Mouse (Mus musculus): ENCODE results near the gene Cfap100.

DNA sequence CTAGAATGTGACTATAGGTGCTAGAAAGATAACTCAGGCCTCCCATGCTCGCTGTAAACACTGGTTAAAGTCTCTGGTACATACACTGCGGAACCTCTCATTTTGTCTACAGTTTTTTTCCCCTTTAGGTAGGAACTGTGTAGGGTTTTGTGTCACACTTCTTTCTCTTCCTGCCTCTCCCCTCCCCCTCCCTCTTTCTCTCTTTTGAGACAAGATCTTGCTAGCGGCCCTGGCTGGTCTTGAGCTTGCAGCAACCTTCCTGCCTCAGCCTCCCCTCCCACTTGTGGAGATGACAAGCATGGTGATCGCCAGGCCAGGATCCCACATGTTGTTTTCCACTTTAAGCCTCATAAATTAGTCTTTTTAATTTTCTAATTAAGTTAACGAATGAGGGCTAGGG is 25.2 kb upstream of the Cfap100 start:
- TF ChIP-seq CTCF (IDR thresholded peaks at IDR 0.05; ENCODE audit: low read depth): no peak
- TF ChIP-seq EP300 (IDR thresholded peaks at IDR 0.05; ENCODE audit: low read depth): no peak

Measured in liver, postnatal 0 days (tissue).